Mouse (Mus musculus): Measurements from ENCODE around the gene Ptges2. TPM values are rescaled to one million over a fixed set of nuclear protein-coding genes. Genes with fewer than 3 reads are reported as not detected.

Gene Ptges2
- total and polyA plus RNA-seq, 3 experiments, result 17.1 to 21.3 (median 20.3) TPM

DNA sequence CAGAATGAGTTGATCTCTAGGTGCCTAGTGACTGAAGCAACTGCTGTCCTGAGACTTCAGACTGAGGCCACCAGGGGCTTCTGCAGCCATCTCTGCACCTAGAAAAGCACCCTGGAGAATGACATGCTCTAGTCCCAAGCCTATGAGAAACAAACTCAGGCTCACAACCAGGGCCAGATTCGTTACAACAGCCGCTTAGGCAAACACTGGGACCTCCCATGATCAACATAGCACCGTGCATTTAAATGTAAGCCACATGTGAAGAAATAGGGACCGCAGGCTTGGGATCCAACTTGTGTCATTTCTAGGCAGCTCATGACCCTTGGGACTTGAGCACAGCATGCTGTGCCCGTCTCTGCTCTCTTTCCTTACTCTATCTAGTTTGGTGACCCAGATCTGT, 32.0 kb downstream of the Ptges2 start:
- Histone ChIP-seq H3K4me2 (ENCODE audit: insufficient read depth, low read depth, poor library complexity, severe bottlenecking) (no peak overlapping the region), H3K4me3 (replicated peaks in 1 of 3; ENCODE audit: low read depth in 2 of 3, low read length in 2 of 3, poor library complexity in 1 of 3) (no peak overlapping the region), H3K9ac (ENCODE audit: insufficient read depth, low read depth) (no peak overlapping the region), H3K9me3 (replicated peaks; ENCODE audit: low read length) (no peaks in the 10 kb centered on the region), H3K36me3 (replicated peaks in 1 of 2; ENCODE audit: control insufficient read depth in 1 of 2, insufficient read depth in 1 of 2, low read length in 1 of 2) (peaks cover 0 to 20% of the 10 kb centered on the region in 2 experiments), H3K27me3 (replicated peaks) (no peaks in the 10 kb centered on the region), H3K27ac (ENCODE audit: insufficient read depth, low read depth) (no peak overlapping the region), H3K79me2 (replicated peaks; ENCODE audit: control insufficient read depth, extremely low read depth, insufficient read depth, poor library complexity, severe bottlenecking) (no peaks in the 10 kb centered on the region), H3K4me1 (ENCODE audit: control insufficient read depth in 1 of 2, insufficient read depth in 2 of 2) (peaks cover 4 to 27% of the 10 kb centered on the region in 2 experiments; a peak in 3 of 4 replicates)
- no peak for DNase-seq (ENCODE audit: extremely low read depth)
- dilution Hi-C loops (cut with MboI; ENCODE audit: extremely low pct_ligation_motif_present, extremely low pct_unique_long_range_greater_than_20kb, low sequenced_read_pairs) (no loop called here), in situ Hi-C loops (cut with MboI; ENCODE audit: low pct_ligation_motif_present, low pct_unique_long_range_greater_than_20kb, low sequenced_read_pairs) (no loop called here)
- TF ChIP-seq USF1 (IDR thresholded peaks at IDR 0.05; ENCODE audit: low read depth, low read length), result no peak
- TF ChIP-seq NRF1 (IDR thresholded peaks at IDR 0.05; ENCODE audit: low read depth, low read length), result no peak
- no peak for TF ChIP-seq KAT2A (IDR thresholded peaks at IDR 0.05; ENCODE audit: insufficient replicate concordance, low read length)
- TF ChIP-seq ELF1 (IDR thresholded peaks at IDR 0.05; ENCODE audit: low read depth, low read length), result no peak
- no peak for TF ChIP-seq MAFK (IDR thresholded peaks at IDR 0.05; ENCODE audit: insufficient replicate concordance, low read length)
- no peak for TF ChIP-seq TCF12 (IDR thresholded peaks at IDR 0.05; ENCODE audit: low read depth, low read length)
- TF ChIP-seq MEF2A (IDR thresholded peaks at IDR 0.05; ENCODE audit: borderline replicate concordance, low read depth, low read length), result no peak
- TF ChIP-seq IRF4 (IDR thresholded peaks at IDR 0.05; ENCODE audit: low read depth, low read length), result no peak
- no peak for TF ChIP-seq UBTF (IDR thresholded peaks at IDR 0.05; ENCODE audit: low read depth, low read length)
- TF ChIP-seq NELFE (IDR thresholded peaks at IDR 0.05; ENCODE audit: low read depth, low read length), result no peak
- TF ChIP-seq CHD1 (IDR thresholded peaks at IDR 0.05; ENCODE audit: low read depth, low read length), result no peak
- no peak for TF ChIP-seq CTCF (conservative IDR thresholded peaks at IDR 0.05 in 1 of 2, IDR thresholded peaks at IDR 0.05 in 1 of 2; ENCODE audit: low read depth in 2 of 2, low read length in 2 of 2)
- no peak for TF ChIP-seq POLR2AphosphoS2 (IDR thresholded peaks at IDR 0.05; ENCODE audit: low read depth, low read length)
- no peak for TF ChIP-seq HCFC1 (IDR thresholded peaks at IDR 0.05; ENCODE audit: low read depth, low read length)
- TF ChIP-seq ZC3H11A (IDR thresholded peaks at IDR 0.05; ENCODE audit: low read depth, low read length), result no peak
- no peak for TF ChIP-seq TBP (conservative IDR thresholded peaks at IDR 0.05; ENCODE audit: low read depth, low read length)
- TF ChIP-seq POLR2A (IDR thresholded peaks at IDR 0.05; ENCODE audit: low read depth, low read length), result no peak
- TF ChIP-seq ZNF384 (IDR thresholded peaks at IDR 0.05; ENCODE audit: low read depth, low read length), result no peak

DNA sequence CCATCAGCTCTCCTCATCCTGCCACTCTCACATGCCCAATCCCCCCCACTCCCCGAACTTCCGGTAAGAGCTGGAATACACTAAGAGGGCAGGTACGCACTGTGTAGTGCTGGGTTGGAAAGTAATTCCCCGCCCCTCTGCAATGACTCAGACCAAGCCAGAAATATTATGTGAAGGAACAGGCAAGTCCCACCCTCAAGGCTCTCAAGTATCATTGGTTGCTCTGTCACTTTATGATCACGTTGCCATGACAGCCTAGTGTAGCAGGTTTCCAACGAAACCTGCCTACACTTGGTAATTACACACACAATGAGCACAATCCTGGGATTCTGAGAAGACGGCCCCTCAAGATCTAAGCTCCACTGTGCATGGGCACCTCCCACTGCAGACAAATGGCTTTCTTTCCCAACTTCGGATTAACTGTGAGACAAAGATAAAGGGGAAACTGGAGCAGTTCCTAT, 32.6 kb downstream of the Ptges2 start:
- in situ Hi-C loops (cut with MboI; ENCODE audit: low pct_ligation_motif_present, low pct_unique_long_range_greater_than_20kb, low sequenced_read_pairs), result no loop called here
- H3K4me1 ChIP-seq (ENCODE audit: control insufficient read depth in 1 of 2, insufficient read depth in 2 of 2), result peaks cover 4 to 21% of the 10 kb centered on the region in 2 experiments; a peak in 3 of 4 replicates
- H3K79me2 ChIP-seq (replicated peaks; ENCODE audit: control insufficient read depth, extremely low read depth, insufficient read depth, poor library complexity, severe bottlenecking), result no peaks in the 10 kb centered on the region
- no peak overlapping the region for H3K27ac ChIP-seq (ENCODE audit: insufficient read depth, low read depth)
- no peak overlapping the region for H3K4me3 ChIP-seq (replicated peaks in 1 of 3; ENCODE audit: low read depth in 2 of 3, low read length in 2 of 3, poor library complexity in 1 of 3)
- DNase-seq (ENCODE audit: extremely low read depth), result no peak
- no peak overlapping the region for H3K9ac ChIP-seq (ENCODE audit: insufficient read depth, low read depth)
- H3K27me3 ChIP-seq (replicated peaks), result no peaks in the 10 kb centered on the region
- H3K36me3 ChIP-seq (replicated peaks in 1 of 2; ENCODE audit: control insufficient read depth in 1 of 2, insufficient read depth in 1 of 2, low read length in 1 of 2), result peaks cover 0 to 21% of the 10 kb centered on the region in 2 experiments
- H3K9me3 ChIP-seq (replicated peaks; ENCODE audit: low read length), result no peaks in the 10 kb centered on the region
- H3K4me2 ChIP-seq (ENCODE audit: insufficient read depth, low read depth, poor library complexity, severe bottlenecking), result no peak overlapping the region
- dilution Hi-C loops (cut with MboI; ENCODE audit: extremely low pct_ligation_motif_present, extremely low pct_unique_long_range_greater_than_20kb, low sequenced_read_pairs), result no loop called here
- no peak for TF ChIP-seq PAX5 (IDR thresholded peaks at IDR 0.05; ENCODE audit: low read length)
- TF ChIP-seq JUN (IDR thresholded peaks at IDR 0.05; ENCODE audit: insufficient read depth, low read depth, low read length), result no peak
- no peak for TF ChIP-seq SIN3A (IDR thresholded peaks at IDR 0.05; ENCODE audit: low read length)
- TF ChIP-seq RAD21 (IDR thresholded peaks at IDR 0.05; ENCODE audit: low read depth, low read length), result no peak
- no peak for TF ChIP-seq MAZ (IDR thresholded peaks at IDR 0.05; ENCODE audit: low read depth, low read length)
- no peak for TF ChIP-seq HCFC1 (IDR thresholded peaks at IDR 0.05; ENCODE audit: low read depth, low read length)
- TF ChIP-seq MXI1 (IDR thresholded peaks at IDR 0.05; ENCODE audit: low read depth, low read length), result no peak
- TF ChIP-seq EP300 (IDR thresholded peaks at IDR 0.05; ENCODE audit: low read length), result no peak
- TF ChIP-seq SMC3 (IDR thresholded peaks at IDR 0.05; ENCODE audit: low read depth, low read length), result no peak
- no peak for TF ChIP-seq E2F4 (IDR thresholded peaks at IDR 0.05; ENCODE audit: insufficient replicate concordance, low read depth, low read length)
- no peak for TF ChIP-seq ZKSCAN1 (IDR thresholded peaks at IDR 0.05; ENCODE audit: borderline replicate concordance, low read depth, low read length)
- no peak for TF ChIP-seq MYC (IDR thresholded peaks at IDR 0.05; ENCODE audit: low read depth, low read length)
- no peak for TF ChIP-seq CTCF (conservative IDR thresholded peaks at IDR 0.05 in 1 of 2, IDR thresholded peaks at IDR 0.05 in 1 of 2; ENCODE audit: low read depth in 2 of 2, low read length in 2 of 2)
- no peak for TF ChIP-seq ETS1 (conservative IDR thresholded peaks at IDR 0.05; ENCODE audit: low read depth, low read length)
- TF ChIP-seq USF1 (IDR thresholded peaks at IDR 0.05; ENCODE audit: low read depth, low read length), result no peak
- no peak for TF ChIP-seq USF2 (conservative IDR thresholded peaks at IDR 0.05; ENCODE audit: low read depth, low read length)
- TF ChIP-seq ZC3H11A (IDR thresholded peaks at IDR 0.05; ENCODE audit: low read depth, low read length), result no peak
- no peak for TF ChIP-seq TBP (conservative IDR thresholded peaks at IDR 0.05; ENCODE audit: low read depth, low read length)
- no peak for TF ChIP-seq GABPA (IDR thresholded peaks at IDR 0.05; ENCODE audit: insufficient replicate concordance, low read depth, low read length)
